ENCODE assay signal across 8 mouse cellular contexts in the genomic region with DNA sequence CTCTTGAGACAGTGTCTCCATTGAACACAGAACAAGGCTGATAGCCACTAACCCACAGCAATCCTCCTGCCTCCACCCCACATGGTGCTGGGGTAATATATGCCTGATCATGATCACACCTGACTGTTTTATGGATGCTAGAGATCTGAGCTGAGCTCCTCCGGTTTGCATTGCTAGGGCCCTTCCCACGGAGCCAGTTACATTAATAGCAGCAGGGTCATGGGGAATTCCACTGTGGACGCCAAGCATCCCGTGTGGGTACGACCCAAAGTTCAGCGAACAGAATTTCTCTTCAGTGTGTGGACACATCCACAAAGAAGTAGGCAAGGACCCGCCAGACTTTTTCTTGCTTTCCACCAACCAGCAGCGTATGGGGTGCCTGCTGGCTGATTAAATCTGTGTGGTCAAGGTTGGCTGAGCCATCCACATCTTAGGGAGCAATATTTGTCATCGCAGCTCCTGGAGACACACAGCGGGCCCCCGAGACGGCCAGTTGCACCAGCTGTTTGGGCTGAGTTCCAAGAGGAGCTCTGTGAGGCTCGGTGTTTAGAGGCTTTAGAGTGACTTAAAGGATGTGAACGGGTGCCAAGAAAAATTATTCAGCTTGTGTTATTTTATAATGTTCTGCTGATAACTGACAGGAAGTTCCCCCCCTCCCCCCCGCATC. TPM values are rescaled to one million over a fixed set of nuclear protein-coding genes. Genes with fewer than 3 reads are reported as not detected.
DNase-seq lines count a peak whose midpoint lies in the region; ATAC-seq lines count a peak whose summit lies in the region.

No protein-coding gene starts in this region.

- 45% methylated on average over 15 of the region's 15 CpGs for WGBS in intestine, embryonic 15.5 days
- WGBS in intestine, embryonic 16.5 days: 42% methylated on average over 15 of the region's 15 CpGs
- 35% methylated on average over 15 of the region's 15 CpGs for WGBS in limb, embryonic 13.5 days

- H3K9me3 ChIP-seq in intestine, embryonic 15.5 days: no peaks in the 10 kb centered on the region
- H3K9me3 ChIP-seq in intestine, embryonic 16.5 days (ENCODE audit: control insufficient read depth, low read length): no peaks in the 10 kb centered on the region
- no peaks in the 10 kb centered on the region for H3K9me3 ChIP-seq in limb, embryonic 13.5 days

- H3K4me2 ChIP-seq in intestine, embryonic 15.5 days (replicated peaks): peak overlapping the region; percentile 38
- no peak overlapping the region for H3K4me2 ChIP-seq in intestine, embryonic 16.5 days (ENCODE audit: low read depth, low read length)
- H3K4me2 ChIP-seq in limb, embryonic 13.5 days (replicated peaks): peak overlapping the region; percentile 44

- H3K4me3 ChIP-seq in intestine, embryonic 15.5 days (replicated peaks): no peak overlapping the region
- no peak overlapping the region for H3K4me3 ChIP-seq in intestine, embryonic 16.5 days (ENCODE audit: low read length)
- no peak overlapping the region for H3K4me3 ChIP-seq in limb, embryonic 13.5 days

- peak; percentile 24 to 50 for DNase-seq in heart, adult 9 months (ENCODE audit: low spot score in 2 of 2)
- DNase-seq in ovary, adult 18-20 months (ENCODE audit: low spot score): no peak
- DNase-seq in cerebellum, postnatal 4 days (ENCODE audit: low spot score in 2 of 2): no peak

- H3K27me3 ChIP-seq in intestine, embryonic 15.5 days (replicated peaks): no peaks in the 10 kb centered on the region
- H3K27me3 ChIP-seq in intestine, embryonic 16.5 days (replicated peaks; ENCODE audit: control insufficient read depth, insufficient read depth, low read length): no peaks in the 10 kb centered on the region
- H3K27me3 ChIP-seq in limb, embryonic 13.5 days: no peaks in the 10 kb centered on the region

- H3K27ac ChIP-seq in intestine, embryonic 15.5 days: no peak overlapping the region
- H3K27ac ChIP-seq in intestine, embryonic 16.5 days (ENCODE audit: low read length): no peak overlapping the region
- H3K27ac ChIP-seq in limb, embryonic 13.5 days: 0 out of 2 replicates have a peak overlapping the region, but pooled peaks have one; percentile 12

- H3K36me3 ChIP-seq in intestine, embryonic 15.5 days: no peaks in the 10 kb centered on the region
- H3K36me3 ChIP-seq in intestine, embryonic 16.5 days (ENCODE audit: control insufficient read depth, insufficient read depth, low read length): no peaks in the 10 kb centered on the region
- 0 out of 2 replicates have a peak, but pooled peaks cover 7% of the 10 kb centered on the region for H3K36me3 ChIP-seq in limb, embryonic 13.5 days

- no peak overlapping the region for H3K9ac ChIP-seq in intestine, embryonic 15.5 days
- no peak overlapping the region for H3K9ac ChIP-seq in intestine, embryonic 16.5 days (ENCODE audit: low read depth, low read length)
- no peak overlapping the region for H3K9ac ChIP-seq in limb, embryonic 13.5 days

- no peak for ATAC-seq in intestine, embryonic 15.5 days
- ATAC-seq in intestine, embryonic 16.5 days: no peak
- ATAC-seq in activated CD4-positive, CD25-positive, alpha-beta regulatory T cell, adult 4 months: peak; percentile 62
- peak; percentile 39; the same call in 1 of the 2 replicates for ATAC-seq in limb, embryonic 13.5 days (ENCODE audit: low FRiP score, low read depth)
- ATAC-seq in frontal cortex, adult (ENCODE audit: low TSS enrichment): no peak

- peaks cover 39% of the 10 kb centered on the region for H3K4me1 ChIP-seq in intestine, embryonic 15.5 days (replicated peaks)
- H3K4me1 ChIP-seq in intestine, embryonic 16.5 days (ENCODE audit: control insufficient read depth, insufficient read depth, low read length): peaks cover 42% of the 10 kb centered on the region
- peaks cover 47% of the 10 kb centered on the region for H3K4me1 ChIP-seq in limb, embryonic 13.5 days

RNA-seq across cellular contexts. Expression of a gene that starts 51.3 kb away (rescaled TPM):
- 17.8 and 18.9 TPM in 2 replicates for polyA plus RNA-seq in intestine, embryonic 15.5 days (2015; fragmentation: Nextera tagmentation; extraction: Ambion mirVana)
- 15.4 and 17.4 TPM in 2 replicates for polyA plus RNA-seq in intestine, embryonic 16.5 days (2015; fragmentation: Nextera tagmentation; extraction: Ambion mirVana)
- 1 to 10 TPM; 5.7 to 7.7 TPM for polyA plus RNA-seq in activated CD4-positive, CD25-positive, alpha-beta regulatory T cell, adult 4 months (2017; shearing (Covaris generic))
- 34.3 and 34.6 TPM in 2 replicates for polyA plus RNA-seq in limb, embryonic 13.5 days (2015; fragmentation: Nextera tagmentation; extraction: Ambion mirVana)

Comparison
In these comparisons a context has a peak if more than half of its experiments do, and no peak if none do; other contexts are left out.
1. ATAC-seq: peak in activated CD4-positive, CD25-positive, alpha-beta regulatory T cell, adult 4 months (single experiment) and limb, embryonic 13.5 days (single experiment); none in intestine, embryonic 15.5 days (single experiment), intestine, embryonic 16.5 days (single experiment) and frontal cortex, adult (single experiment).
2. DNase-seq: peak in heart, adult 9 months (2 of 2); none in ovary, adult 18-20 months (single experiment) and cerebellum, postnatal 4 days (0 of 2).